Mouse (Mus musculus) kidney, postnatal 25 days (tissue): Measurements from ENCODE around the gene Arhgef12.
"Not testable (repeated sequence)": the region's sequence is repeated elsewhere in the genome, so short reads cannot be mapped to it uniquely, and the experiment has no call there.

Experiments
- DNase-seq, 2 experiments: peaks; one replicate each; pipeline ENCODE4 v3.0.0; 2021; ENCODE audit warnings: mixed read lengths in 2 of 2

Gene Arhgef12

GRCm38 (mm10) chr9:43107187-43107517 is at the start of gene Arhgef12:
Gene Arhgef12 (minus strand): TSS chr9:43107239.
- DNase-seq = peak; percentile 68 to 74

DNA sequence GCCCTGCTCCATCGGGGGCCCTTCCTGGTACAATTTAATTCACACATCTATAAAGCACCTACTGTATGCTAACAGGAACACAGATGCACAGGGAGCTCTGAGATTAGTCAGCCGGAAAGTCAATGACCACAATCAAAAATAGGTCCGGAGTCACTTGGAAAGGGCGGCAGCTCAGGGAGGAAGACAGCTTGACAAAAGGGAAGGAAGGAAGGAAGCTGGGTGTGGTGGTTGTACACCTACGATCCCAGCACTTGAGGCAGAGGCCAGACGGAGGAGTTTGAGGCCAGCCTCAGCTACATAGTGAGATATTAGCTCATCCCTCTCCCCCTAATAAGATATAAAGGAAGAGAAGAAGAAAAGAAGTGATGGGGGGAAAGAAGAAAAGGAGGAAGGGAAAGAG is 48.9 kb upstream of the Arhgef12 start:
- no peak for DNase-seq

DNA sequence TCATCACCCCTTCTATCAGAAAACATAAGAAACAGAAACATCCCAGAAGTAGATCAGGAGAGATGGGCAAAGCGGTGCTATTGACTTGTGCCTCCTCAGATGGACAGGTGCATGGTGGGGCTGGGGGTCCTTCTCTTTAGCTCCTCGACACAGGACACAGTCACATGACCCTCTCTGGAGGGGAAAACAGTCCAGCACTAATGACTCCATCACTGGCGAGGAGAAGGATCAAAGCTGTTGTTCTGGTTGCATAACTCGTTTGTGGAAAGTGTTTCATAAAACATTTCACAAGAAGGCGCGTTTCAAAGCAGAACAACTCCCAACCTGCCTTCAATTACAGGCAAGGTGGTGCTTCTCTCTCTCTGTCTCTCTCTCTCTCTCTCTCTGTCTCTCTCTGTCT is 44.7 kb upstream of the Arhgef12 start:
- no peak for DNase-seq

DNA sequence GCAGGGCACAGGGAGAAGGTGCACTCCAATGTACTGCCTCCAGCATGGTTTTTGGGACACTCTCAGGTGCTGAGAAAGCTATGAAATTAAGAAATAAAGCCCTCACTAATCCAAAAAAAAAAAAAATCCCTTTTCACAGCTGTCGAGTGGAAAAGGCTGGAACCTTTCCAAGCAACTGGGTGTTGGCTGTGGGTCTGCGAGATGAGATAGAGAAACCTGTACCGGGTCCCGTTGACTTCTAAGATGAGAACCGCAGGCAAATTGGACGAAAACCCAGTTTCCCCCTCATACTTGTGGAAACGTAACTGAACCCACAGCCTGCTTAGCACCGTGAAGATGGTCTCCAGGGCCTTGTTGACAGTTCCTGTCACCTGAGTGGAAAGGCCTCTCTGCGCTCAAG is 43.9 kb upstream of the Arhgef12 start:
- DNase-seq = no peak

GRCm38 (mm10) chr9:43150075-43150474 is 43.0 kb upstream of the Arhgef12 start:
- DNase-seq = peak in 1 of 2 experiments; percentile 37

DNA sequence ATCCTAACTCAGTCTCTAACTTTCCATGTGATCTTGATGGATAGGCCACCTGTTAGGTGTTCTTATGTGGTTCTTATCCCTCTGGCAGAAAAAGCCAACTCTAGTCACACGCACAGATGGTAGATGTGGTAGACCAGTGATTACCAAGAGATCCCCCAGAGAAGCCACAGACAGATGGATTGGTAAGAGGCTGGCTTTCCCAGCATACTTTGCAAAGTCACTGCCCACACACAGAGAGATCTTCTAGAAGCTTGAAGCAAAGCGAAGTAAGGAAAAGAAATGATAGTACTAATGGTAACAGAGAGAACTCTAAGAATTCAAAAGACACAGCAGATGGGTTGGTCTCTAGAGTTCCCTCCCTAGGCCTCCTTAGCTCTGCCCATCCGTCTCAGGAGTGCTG is 42.5 kb upstream of the Arhgef12 start:
- no peak for DNase-seq

- no peak for DNase-seq
Measured at GRCm38 (mm10) chr9:43145196-43145595, 38.2 kb upstream of the Arhgef12 start.

- no peak for DNase-seq
Measured at GRCm38 (mm10) chr9:43144206-43144810, 37.3 kb upstream of the Arhgef12 start.

DNA sequence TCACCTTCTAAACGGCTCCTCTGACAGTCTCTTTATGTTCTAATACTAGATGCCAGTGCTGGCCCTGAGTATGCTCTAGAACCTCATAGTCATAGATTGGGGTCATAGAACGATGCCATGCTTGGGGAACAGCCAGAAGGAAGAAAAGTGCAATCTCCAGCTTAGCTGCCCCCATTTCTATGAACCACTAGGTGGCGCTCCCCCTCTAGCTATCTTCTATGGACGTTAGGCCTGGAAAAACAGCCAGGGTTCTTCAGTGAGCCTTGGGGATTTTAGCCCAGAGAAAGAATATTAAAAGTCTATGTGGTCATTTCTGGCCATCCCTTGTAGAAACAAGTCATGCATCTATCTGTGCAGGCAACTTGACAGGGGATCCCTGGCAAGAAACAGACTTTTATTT is 34.8 kb upstream of the Arhgef12 start:
- peak; percentile 66 to 91 for DNase-seq

DNA sequence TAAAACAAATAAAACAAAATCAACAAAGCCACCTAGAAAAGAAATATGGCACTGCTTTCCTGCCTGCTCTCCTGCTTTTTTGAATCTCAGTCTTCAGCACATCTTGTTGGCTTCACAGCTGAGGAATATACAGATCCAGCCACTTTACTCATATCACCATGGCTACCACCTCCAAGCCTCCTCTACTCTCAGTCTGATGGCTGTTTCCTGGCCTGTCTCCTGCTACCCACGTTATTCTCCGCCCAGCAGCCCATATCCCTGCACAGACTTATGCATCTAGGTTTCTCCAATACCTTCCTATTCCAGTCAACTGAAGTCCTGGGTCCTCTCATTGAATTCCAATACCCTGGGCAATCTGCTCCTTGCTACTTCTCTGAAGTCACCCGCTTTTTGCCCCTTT is 26.5 kb upstream of the Arhgef12 start:
- no peak for DNase-seq

DNA sequence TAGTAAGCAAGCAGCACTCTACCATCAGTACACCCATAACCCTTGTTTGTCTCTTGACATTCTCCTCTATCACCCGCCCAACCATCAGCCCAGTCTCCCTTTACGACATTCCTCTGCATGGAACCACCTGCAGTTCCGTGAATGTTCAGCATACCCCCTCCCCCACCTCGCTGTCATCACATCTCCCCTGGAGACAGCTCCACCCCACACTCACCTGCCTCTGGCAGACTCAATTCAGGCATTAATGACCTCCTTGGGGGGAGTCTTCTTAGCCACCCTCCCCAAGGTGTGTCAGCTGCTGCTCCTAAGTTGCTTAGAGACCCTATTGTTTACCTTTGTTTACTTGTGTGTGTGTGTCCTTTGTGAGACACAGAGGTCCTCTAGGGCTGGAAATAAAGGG is 25.3 kb upstream of the Arhgef12 start:
- DNase-seq = no peak

- no peak for DNase-seq
Measured at GRCm38 (mm10) chr9:43131940-43132339, 24.9 kb upstream of the Arhgef12 start.

- no peak for DNase-seq
Measured at GRCm38 (mm10) chr9:43130684-43131083, 23.6 kb upstream of the Arhgef12 start.

- DNase-seq = peak; percentile 40 to 71
Measured at GRCm38 (mm10) chr9:43127101-43127787, 20.2 kb upstream of the Arhgef12 start.

DNA sequence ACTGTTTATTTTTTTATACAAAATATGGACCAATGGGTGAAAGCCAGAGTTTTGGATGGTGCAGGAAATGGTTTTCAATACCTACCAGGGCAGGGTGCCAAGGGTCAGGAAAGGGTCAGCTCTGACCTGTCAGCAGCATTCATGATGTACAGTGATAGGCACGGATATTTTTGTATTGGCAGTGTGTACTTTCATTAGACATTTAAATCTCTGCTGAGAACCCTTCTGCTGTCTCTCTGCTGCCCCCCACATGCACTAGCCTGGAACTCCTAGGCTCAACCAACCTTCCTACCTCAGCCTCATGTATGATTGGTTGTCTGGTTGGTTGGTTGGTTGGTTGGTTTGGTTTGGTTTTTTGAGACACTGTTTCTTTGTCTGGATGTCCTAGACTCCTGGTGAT is 15.3 kb upstream of the Arhgef12 start:
- peak; percentile 45 to 52 for DNase-seq

GRCm38 (mm10) chr9:43121948-43122347 is 14.9 kb upstream of the Arhgef12 start:
- not testable (repeated sequence) for DNase-seq

DNA sequence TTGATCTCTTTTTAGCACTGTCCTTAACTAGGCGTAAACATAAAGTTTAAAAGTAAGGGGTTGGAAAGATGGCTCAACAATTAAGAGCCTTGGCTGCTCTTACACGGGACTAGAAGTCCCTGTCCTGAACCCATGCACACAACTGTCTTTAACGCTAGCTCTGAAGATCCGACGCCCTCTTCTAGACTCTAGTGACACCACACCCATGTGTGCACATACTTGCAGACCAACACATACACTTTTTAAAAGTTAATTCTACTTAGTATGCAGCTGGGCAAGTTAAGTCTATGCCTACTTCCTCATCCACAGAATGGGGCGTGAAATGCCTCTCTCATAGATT is 9.9 kb upstream of the Arhgef12 start:
- DNase-seq = no peak

- DNase-seq = peak; percentile 55 to 69
Measured at GRCm38 (mm10) chr9:43116134-43116996, 9.3 kb upstream of the Arhgef12 start, which contains the start of gene Tmem136. Gene Tmem136 (minus strand): TSS chr9:43116570.

- DNase-seq = peak; percentile 72 to 75
Measured at GRCm38 (mm10) chr9:43115431-43116133, 8.5 kb upstream of the Arhgef12 start.

DNA sequence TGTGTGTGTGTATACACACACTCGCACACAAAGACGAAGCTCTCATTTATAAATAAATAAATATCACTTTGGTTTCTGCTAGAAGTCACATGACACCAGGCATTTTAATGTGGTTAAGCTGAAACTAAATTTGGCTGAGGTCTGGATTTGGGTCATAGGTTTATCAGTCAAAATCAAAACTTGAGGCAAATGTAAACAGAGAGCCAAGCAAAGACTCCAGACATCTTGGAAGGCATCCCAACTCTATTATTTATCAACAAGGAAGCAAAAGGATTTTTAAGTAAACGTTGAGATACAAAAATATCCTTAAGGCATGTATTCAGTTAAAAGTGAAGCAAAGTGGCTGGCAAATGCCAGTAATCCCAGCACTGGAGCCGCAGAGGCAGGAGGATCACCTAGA is 7.8 kb upstream of the Arhgef12 start:
- DNase-seq = no peak

DNA sequence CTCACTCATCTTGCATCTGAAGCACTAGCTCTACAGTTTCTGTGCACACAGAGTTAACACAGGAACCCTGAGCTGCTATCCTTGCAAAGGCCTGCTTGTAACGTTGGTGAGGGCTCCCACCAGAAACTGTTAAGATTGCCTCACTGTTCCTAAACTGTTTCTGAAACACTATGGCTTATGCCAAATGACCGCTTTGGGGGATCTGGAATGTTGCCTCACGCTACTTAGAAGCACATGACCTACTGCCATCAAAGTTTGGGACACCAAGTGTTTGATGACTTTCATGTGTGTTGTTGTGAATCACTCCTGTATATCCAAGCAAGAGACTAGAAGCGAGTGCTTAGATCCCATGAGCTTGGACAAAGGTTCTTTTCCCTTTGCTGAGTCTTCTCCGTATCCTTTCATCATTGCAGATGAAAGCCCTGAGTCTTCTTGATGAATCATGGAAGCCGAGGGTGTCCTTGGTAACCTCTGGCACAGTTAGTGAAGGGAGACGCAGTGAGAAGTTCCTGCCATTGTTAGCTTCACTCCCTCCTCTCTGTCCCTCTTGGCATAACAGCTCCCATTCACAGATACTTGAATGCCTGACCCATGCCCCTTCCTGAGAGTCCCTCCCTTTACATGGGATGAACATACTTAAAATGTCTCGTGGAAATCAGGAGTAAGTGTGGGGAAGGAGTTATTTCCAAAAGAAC is 3.4 kb upstream of the Arhgef12 start:
- no peak for DNase-seq

DNA sequence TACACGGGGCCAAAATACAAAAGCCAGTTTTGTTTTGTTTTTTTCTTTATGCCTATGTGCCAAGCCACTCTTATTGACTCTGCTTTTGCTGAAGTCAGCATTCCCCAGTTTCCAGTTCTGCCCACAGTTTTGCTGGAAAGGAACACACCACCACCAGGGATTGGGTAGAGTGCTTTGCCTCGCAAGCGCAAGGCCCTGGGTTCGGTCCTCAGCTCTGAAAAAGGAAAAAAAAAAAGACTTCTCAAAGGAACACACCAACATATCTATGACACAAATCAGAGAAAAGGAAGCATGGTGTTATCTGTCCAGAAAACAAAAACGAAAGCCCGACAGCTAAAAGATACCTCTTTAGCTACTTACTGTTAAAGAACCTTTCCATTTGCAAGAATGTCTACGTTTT is 2.1 kb upstream of the Arhgef12 start:
- DNase-seq = no peak

GRCm38 (mm10) chr9:43108721-43109120 is 1.7 kb upstream of the Arhgef12 start:
- DNase-seq = no peak
